Mouse (Mus musculus) neural tube, embryonic 11.5 days (tissue): ENCODE data around the gene Nle1. TPM values are rescaled to one million over a fixed set of nuclear protein-coding genes. Genes with fewer than 3 reads are reported as not detected.

Experiments
- ATAC-seq: fragments of 200-750 bp; cut with Nextera tagmentation; 2 replicates; pipeline ENCODE4 v1.8.0; 2017; ENCODE audit warnings: moderate number of reproducible peaks, mild to moderate bottlenecking, moderate TSS enrichment, moderate library complexity; ENCODE audit not compliant: insufficient read depth, low FRiP score, low TSS enrichment
- DNase-seq: peaks from one replicate; pipeline ENCODE4 v3.0.0-alpha.2; 2015; ENCODE audit warnings: low spot score
- H3K27ac ChIP-seq: fragments of 300-500 bp; sonication (generic); 2 replicates; pipeline ENCODE4 v1.5.1; 2014; ENCODE audit warnings: low read depth, mild to moderate bottlenecking, low read length
- H3K27me3 ChIP-seq: fragments of 300-500 bp; sonication (generic); 2 replicates; pipeline ENCODE4 v1.6.1; 2014; ENCODE audit warnings: mild to moderate bottlenecking, low read length, mixed read lengths; ENCODE audit not compliant: control insufficient read depth, insufficient read depth
- H3K36me3 ChIP-seq: fragments of 300-500 bp; sonication (generic); 2 replicates; pipeline ENCODE4 v1.6.1; 2014; ENCODE audit warnings: mild to moderate bottlenecking, low read length, moderate library complexity, mixed read lengths; ENCODE audit not compliant: control insufficient read depth, insufficient read depth
- H3K4me1 ChIP-seq: fragments of 300-500 bp; sonication (generic); 2 replicates; pipeline ENCODE4 v1.6.1; 2014; ENCODE audit warnings: low read length, mixed read lengths; ENCODE audit not compliant: control insufficient read depth, insufficient read depth
- H3K4me2 ChIP-seq: fragments of 300-500 bp; sonication (generic); 2 replicates; pipeline ENCODE4 v1.6.1; 2014; ENCODE audit warnings: low read depth, mild to moderate bottlenecking, moderate library complexity
- H3K4me3 ChIP-seq: fragments of 300-500 bp; sonication (generic); 2 replicates; pipeline ENCODE4 v1.5.1; 2014; ENCODE audit warnings: low read depth, low read length
- H3K9ac ChIP-seq: fragments of 300-500 bp; sonication (generic); 2 replicates; pipeline ENCODE4 v1.6.1; 2014; ENCODE audit warnings: mild to moderate bottlenecking, low read length
- H3K9me3 ChIP-seq: fragments of 300-500 bp; sonication (generic); 2 replicates; pipeline ENCODE4 v1.6.1; 2016; ENCODE audit warnings: low read length; ENCODE audit not compliant: control insufficient read depth
- WGBS: fragments of 180-500 bp; shearing (Covaris S2); extraction: QIAGEN DNeasy Blood & Tissue Kit; methylation state at CpG from one replicate; pipeline ENCODE4 v1.1.7; 2014; 5-methylcytosine and 5-hydroxymethylcytosine counted together
- polyA plus RNA-seq: library from polyadenylated mRNA; unstranded; fragments of >200 nt; fragmentation: Nextera tagmentation; extraction: Ambion mirVana; gene quantifications from 2 replicates; pipeline ENCODE4 v1.2.1, GENCODE M21; 2014

Gene Nle1
- polyA plus RNA-seq, 1 experiment from 2014 or later, result 29.9 TPM

DNA sequence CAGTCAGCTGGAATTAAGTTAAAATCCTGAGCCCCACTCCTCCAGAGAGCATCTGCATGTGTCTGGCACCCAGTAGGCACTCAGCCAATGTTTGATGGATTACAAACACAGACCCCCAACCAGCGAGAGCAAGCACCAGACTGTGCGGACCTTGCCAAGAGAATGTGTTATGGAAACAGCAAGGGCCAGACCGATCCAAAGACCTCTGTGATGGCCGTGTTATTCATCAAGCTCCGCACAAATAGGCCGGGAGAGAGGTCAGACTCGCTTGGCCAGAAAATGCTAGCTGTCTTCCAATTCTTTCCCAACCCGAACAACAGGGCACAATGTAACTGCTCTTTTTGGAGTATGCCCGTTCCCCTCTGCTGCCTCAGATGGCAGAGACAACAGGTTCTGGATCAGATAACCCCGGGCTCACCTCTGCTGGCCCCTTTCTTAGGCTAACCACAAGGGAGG lies 19.7 kb downstream of the Nle1 start:
- no peaks in the 10 kb centered on the region for H3K36me3 ChIP-seq
- H3K4me2 ChIP-seq, result no peak overlapping the region
- H3K4me1 ChIP-seq, result peaks cover 4% of the 10 kb centered on the region; the same call in 1 of the 2 replicates
- H3K27me3 ChIP-seq, result no peaks in the 10 kb centered on the region
- no peaks in the 10 kb centered on the region for H3K9me3 ChIP-seq
- H3K4me3 ChIP-seq, result no peak overlapping the region
- no peak overlapping the region for H3K27ac ChIP-seq
- WGBS, result 58% methylated on average over 10 of the region's 10 CpGs
- DNase-seq (no peak), ATAC-seq (no peak)
- no peak overlapping the region for H3K9ac ChIP-seq

DNA sequence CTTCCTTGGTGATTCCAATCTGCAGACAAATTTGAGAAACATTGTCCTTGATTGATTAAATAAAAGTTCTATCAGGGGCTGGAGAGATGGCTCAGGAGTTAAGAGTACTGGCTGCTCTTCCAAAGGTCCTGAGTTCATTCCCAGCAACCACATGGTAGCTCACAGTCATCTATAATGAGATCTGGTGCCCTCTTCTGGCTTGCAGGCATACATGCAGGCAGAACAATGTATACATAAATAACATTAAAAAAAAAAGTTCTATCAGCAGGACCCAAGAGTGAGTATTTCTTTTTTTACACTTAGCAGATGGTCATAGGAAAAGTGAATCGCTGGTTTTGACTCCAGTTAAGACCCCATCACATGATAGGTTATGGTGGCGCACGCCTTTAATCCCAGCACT lies 21.7 kb downstream of the Nle1 start:
- Histone ChIP-seq H3K4me3 (no peak overlapping the region), H3K27me3 (no peaks in the 10 kb centered on the region), H3K4me2 (no peak overlapping the region), H3K9me3 (no peaks in the 10 kb centered on the region), H3K36me3 (no peaks in the 10 kb centered on the region), H3K4me1 (peaks cover 4% of the 10 kb centered on the region; the same call in 1 of the 2 replicates), H3K27ac (no peak overlapping the region), H3K9ac (no peak overlapping the region)
- no peak for ATAC-seq
- no peak for DNase-seq
- 85% methylated on average over 3 of the region's 3 CpGs for WGBS

DNA sequence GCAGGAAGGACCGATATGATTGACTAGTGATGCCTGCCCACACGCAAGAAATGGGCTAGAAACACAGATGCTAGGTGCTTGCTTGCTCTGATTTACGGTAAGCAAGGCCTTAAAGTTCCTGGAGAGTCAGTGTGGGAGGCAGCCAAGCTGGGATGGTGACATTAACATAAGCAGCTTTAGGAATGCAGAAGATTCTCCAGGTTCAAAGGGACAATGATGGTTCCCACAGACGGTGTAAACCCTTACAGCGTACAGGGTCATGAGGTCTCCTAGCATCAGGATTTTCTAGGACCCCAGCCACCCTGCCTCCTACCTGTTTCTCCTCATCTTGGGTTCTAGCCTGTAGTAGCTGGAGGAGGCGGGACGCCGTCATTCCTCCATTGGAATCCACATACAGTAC lies 25.0 kb downstream of the Nle1 start:
- WGBS, result 64% methylated on average over 8 of the region's 8 CpGs
- no peak for ATAC-seq
- DNase-seq, result no peak
- no peak overlapping the region for H3K9ac ChIP-seq
- no peaks in the 10 kb centered on the region for H3K27me3 ChIP-seq
- H3K36me3 ChIP-seq, result no peaks in the 10 kb centered on the region
- no peaks in the 10 kb centered on the region for H3K4me1 ChIP-seq
- H3K27ac ChIP-seq, result no peak overlapping the region
- no peaks in the 10 kb centered on the region for H3K9me3 ChIP-seq
- no peak overlapping the region for H3K4me3 ChIP-seq
- H3K4me2 ChIP-seq, result no peak overlapping the region

DNA sequence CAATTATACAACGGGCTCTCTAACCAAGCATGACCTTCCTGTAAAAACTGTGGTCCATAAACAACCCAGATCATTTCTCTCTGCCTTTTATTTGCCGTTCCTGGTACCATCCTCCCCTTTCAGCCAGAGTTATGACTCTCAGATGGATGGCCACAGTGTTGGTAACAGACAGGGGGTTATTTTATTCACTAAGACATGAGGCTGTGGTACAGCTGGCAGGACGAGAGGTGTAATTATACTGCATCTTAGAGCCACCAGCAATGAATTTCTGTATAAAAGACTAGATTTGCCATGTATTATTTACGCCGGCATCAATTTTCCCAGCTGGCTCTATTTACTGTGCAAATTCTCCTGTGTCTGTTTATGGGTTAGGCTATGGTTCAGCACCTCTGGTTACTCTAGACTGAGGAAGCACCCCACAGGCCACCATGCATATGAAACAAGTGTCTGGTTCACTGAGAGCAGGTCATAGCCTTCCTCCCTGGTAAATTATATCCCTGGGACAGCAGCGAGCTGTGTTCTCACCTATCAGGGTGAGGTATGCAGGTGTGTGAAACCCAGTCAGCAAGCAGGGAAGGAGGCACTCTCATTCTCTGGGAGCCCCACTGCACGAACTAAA lies 30.4 kb downstream of the Nle1 start:
- H3K9ac ChIP-seq, result no peak overlapping the region
- WGBS, result 75% methylated on average over 7 of the region's 7 CpGs
- H3K4me2 ChIP-seq, result no peak overlapping the region
- no peaks in the 10 kb centered on the region for H3K36me3 ChIP-seq
- no peaks in the 10 kb centered on the region for H3K27me3 ChIP-seq
- DNase-seq (no peak), ATAC-seq (no peak)
- no peaks in the 10 kb centered on the region for H3K9me3 ChIP-seq
- H3K4me3 ChIP-seq, result no peak overlapping the region
- H3K4me1 ChIP-seq, result no peaks in the 10 kb centered on the region
- H3K27ac ChIP-seq, result no peak overlapping the region

DNA sequence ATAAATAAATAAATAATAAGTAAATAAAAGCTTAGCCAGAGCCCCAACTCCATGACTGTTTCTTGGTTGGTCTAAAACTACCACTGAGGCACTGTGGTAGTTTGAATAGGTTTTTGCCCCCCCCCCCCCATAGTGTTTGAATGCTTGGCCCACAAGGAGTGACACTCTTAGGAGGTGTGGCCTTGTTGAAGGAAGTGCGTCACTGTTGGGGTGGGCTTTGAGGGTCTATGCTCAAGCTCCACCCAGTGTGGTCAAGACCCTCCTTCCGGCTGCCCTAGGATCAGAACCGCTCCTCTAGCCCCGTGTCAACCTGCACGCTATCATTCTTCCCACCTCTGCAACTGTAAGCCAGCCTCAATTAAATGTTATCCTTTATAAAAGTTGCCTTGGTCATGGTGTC lies 32.6 kb downstream of the Nle1 start:
- DNase-seq, result no peak
- no peak for ATAC-seq
- Histone ChIP-seq H3K27me3 (no peaks in the 10 kb centered on the region), H3K36me3 (no peaks in the 10 kb centered on the region), H3K9ac (no peak overlapping the region), H3K4me2 (no peak overlapping the region), H3K9me3 (no peaks in the 10 kb centered on the region), H3K4me3 (no peak overlapping the region), H3K27ac (no peak overlapping the region), H3K4me1 (no peaks in the 10 kb centered on the region)
- 89% methylated on average over 5 of the region's 5 CpGs for WGBS

DNA sequence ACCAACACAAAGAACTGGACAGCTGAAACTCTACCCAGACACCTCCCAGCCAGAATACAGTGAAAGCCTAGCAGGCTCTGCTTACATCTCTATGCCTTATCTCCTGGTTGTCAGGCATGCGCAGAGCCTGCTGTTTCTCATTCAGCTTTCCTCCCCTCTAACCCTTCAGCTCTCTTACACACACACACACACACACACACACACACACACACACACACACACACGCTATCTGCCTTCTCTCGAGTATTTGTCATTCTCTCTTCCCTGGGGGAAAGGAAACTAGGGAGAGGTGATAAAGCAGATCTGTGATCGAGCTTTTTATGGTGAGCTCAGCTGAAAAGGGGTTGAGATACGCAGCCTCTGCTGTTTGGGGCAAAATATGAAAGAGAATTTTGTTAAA lies 33.3 kb downstream of the Nle1 start:
- H3K27ac ChIP-seq, result no peak overlapping the region
- WGBS, result 79% methylated on average over 5 of the region's 5 CpGs

DNA sequence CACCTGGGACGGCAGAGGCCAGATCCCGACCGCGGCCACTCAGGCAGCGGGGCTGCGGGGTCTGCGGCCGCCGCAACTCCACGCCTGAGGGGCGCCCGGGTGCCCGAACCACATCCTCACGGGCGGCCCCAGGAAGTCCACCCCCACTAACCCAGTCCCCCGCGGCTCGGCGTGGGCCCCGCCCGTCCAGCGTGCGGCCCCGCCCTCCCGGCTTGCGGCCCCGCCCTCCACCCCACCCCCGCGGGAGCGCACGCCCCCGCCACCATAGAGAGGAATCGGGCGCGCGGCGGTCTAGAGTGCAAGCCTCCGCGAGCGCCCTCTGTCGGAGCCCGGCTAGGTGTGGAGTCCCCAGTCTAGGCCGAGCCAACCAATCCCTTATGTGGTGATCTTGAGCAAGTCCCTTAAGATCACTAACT lies 37.2 kb downstream of the Nle1 start, which contains the start of gene Rffl:
Gene Rffl (minus strand): TSS at position 180 of the 416 bp plus-strand sequence.
- Histone ChIP-seq H3K9ac (peak within 1 kb of the TSS; percentile 70), H3K9me3 (no peaks in the 10 kb centered on the region), H3K4me1 (no peaks in the 10 kb centered on the region), H3K27me3 (no peaks in the 10 kb centered on the region), H3K4me2 (peak within 1 kb of the TSS; percentile 89), H3K4me3 (peak within 1 kb of the TSS; percentile 68), H3K36me3 (no peaks in the 10 kb centered on the region), H3K27ac (peak within 1 kb of the TSS; percentile 50; the same call in 1 of the 2 replicates)
- DNase-seq (peak; percentile 94), ATAC-seq (peak; percentile 94)
- under 1% methylated on average over 28 of the region's 43 CpGs for WGBS

More for the DNA sequence above, 33.3 kb downstream of the Nle1 start:
- Histone ChIP-seq H3K9me3 (no peaks in the 10 kb centered on the region), H3K4me3 (no peak overlapping the region), H3K36me3 (no peaks in the 10 kb centered on the region), H3K4me2 (no peak overlapping the region), H3K4me1 (no peaks in the 10 kb centered on the region), H3K9ac (no peak overlapping the region), H3K27me3 (no peaks in the 10 kb centered on the region)
- DNase-seq, result no peak
- no peak for ATAC-seq

DNA sequence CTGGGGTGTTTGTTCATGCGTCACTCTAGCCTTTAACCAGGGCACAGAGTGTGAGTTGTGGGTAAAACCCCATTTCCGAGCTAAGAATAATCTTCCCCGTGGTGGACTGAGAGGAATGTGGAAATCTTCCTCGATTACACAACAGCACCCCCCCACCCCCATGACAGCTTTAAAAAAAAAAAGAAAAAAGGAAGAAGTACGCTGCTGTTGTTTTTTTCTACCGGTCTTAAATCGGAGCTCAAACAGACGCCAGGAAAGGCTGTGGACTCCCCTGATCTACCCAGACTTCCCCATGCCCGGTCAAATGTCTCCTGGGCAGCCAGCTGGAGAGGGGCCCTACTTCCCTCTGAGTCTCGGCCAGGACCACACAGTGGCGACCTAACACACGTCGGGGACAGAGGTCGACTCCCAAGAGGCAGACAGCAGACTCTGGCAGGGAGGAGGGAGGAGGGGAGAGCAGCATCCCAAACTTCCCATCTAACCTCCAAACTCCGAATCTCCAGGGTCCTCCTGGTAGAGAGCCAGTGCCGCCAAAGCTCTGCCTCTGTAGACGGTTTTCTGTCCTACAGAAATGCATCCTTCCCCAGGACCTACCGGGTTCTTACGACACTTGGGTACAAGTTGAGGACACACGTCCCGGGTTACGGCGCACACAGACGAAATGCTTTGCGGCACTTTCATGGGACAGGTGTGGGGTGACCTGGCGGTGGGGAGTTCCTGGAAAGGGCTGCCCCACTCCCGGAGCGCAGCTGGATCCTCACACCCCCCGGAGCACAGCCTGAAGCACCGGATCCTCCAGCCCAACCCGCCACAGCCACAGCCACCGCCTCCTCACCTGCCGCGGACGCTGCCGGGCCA lies 37.8 kb downstream of the Nle1 start:
- H3K9ac ChIP-seq, result peak overlapping the region; percentile 70
- no peaks in the 10 kb centered on the region for H3K27me3 ChIP-seq
- DNase-seq (peak; percentile 44), ATAC-seq (peak; percentile 20; the same call in 1 of the 2 replicates)
- WGBS, result 5% methylated on average over 36 of the region's 36 CpGs
- no peaks in the 10 kb centered on the region for H3K4me1 ChIP-seq
- H3K9me3 ChIP-seq, result no peaks in the 10 kb centered on the region
- H3K4me3 ChIP-seq, result peak overlapping the region; percentile 68
- H3K4me2 ChIP-seq, result peak overlapping the region; percentile 89
- H3K27ac ChIP-seq, result peak overlapping the region; percentile 50; the same call in 1 of the 2 replicates
- H3K36me3 ChIP-seq, result no peaks in the 10 kb centered on the region
